Mouse (Mus musculus) lung, postnatal 14 days (tissue): ENCODE data around the gene Trim14.

ENCODE experiments used
- DNase-seq: peaks from one replicate; pipeline ENCODE4 v3.0.0; 2021

Trim14 gene

GRCm38 (mm10) chr4:46562037-46562436, 26.1 kb upstream of the Trim14 start:
- DNase-seq, result no peak

GRCm38 (mm10) chr4:46560069-46560705, 24.2 kb upstream of the Trim14 start:
- no peak for DNase-seq

DNA sequence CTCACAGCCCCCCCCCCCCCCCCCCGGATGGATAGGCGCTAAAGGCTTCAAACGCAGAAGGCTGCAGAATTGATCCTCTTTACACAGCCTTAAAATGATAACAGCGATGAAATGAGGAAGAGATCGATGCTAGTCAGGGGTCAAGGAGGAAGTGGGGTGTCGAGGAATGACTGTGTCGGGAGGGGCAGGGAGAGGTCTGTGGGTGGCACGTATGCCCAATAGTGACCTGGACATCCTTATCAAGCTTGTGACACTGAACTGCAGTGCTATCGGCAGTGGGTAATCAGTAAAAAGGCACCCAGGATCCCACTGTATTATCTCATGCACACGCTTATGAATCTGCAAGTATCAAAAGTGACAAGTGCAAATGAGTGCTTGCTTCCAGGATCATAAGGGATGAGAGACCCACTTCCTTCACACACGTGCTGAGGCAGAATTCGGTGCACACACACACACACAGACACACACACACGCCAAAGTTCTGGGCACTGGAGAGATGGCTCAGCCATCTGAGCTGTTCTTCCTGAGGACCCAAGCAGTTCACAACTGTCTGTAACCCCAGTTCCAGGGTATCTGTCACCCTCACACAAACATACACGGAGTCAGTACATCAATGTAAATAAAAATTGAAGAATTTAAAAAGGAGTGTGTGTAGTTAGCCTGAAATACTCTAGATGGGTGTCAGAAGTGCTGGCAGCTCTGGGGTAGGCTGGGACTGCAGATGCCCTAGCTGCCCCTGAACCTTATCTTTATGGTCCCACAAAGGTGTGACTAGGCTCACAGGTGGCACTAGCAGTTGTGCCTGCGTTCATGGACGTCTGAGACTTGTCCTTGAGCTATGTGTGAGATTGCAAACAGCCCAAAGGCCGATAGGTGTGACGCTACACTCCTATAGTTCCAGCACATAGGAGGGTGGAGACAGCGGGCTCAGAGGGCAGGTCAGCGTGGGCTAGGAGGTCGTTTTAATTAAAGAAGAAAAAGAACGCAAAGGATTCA, 23.0 kb upstream of the Trim14 start:
- DNase-seq, result no peak

DNA sequence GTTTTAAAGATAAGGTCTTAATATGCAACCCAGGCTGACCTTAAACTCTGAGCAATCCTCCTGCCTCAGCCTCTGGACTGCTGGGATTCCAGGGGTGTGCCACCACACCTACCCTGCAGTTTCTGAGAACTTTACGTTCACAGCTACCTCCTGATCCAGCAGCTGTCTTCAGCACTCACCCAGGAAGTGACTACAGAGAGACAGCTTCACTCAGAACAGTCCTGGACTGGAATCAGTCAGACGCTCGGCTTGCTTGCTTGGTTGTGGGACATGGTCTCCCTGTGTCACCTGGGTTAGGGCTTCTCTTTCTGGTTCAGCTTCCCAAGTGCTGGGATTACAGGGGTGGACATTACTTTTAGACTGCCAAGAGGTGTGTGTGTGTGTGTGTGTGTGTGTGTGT, 21.0 kb upstream of the Trim14 start:
- no peak for DNase-seq

- peak; percentile 45 for DNase-seq
These were observed 19.8 kb upstream of the Trim14 start for GRCm38 (mm10) chr4:46555762-46556161.

DNA sequence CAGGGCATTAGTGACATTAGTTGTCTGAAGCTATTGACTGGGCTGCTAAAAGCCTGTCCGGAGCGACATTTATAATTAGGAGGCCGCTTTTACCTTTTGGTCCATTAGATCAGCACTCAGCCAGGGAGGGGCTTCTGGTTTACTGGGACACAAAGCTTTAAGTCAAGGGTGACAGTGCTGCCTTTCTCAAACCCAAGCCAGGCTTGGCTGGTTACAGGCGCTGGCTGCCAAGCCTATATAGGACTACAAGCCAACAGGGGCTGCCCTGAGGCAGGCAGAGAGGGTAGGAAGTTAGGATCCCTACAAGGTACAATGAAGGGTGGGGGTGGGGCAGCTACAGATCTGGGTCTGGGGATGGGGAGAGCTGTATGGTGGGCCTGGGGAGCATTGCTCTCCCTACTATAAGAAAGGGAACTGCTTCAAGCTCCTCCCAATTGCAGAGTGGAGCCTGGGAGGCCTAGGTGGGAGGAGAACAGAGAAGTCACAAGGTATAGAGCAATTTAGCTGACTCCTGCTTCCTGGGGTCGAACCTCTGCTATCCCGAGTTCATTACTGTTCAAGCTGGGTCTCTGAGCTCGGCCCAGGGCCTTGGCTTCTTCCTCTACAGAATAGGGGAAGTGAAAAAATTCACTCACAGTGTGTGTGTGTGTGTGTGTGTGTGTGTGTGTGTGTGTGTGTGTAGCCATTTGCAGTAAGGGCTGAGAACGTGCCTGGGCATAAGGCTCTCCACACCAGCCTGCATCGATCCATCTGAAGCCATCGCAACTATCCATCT, 18.5 kb upstream of the Trim14 start:
- peak; percentile 26 for DNase-seq

DNA sequence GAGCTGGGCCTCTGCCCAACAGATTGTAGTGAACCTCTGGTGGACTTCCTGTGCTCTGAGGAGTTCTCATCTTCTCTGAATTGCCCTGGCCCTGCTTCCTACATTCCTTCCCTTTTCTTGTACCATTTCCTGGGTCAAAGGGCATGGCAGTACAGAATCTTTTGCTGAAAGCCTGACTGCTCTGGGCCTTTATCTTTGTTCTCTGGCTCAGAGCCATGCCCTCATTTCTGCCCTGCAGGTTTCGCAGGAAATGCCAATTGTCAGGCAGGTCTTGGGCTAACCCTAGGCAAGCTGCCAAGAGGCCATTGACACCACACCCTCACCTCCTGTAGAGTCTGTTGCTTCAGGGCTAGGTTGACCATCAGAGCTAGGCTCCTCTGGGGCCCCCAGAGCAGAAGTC, 17.9 kb upstream of the Trim14 start:
- DNase-seq, result peak; percentile 82

GRCm38 (mm10) chr4:46550406-46550805, 14.5 kb upstream of the Trim14 start:
- DNase-seq, result no peak

DNA sequence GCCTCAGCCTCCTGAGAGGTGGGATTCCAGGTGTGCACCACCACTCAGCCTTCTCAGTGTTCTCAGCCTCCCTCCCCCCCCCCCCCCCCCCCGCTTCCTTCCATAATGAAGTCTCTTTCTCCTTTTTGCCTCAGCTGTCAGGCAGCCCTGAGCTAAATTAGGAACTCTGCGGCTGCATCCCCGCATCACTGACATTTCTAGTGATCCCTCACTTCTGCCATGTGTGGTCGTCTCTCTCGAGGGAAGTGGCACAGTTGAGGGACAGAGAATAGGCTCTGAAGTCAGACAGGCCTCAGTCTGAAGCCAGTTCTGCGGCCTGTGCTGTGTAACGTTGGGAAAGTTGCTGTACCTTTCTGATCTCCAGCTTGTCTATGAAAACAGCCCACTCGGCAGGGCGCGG, 14.0 kb upstream of the Trim14 start:
- no peak for DNase-seq

- DNase-seq, result no peak
These were observed 10.8 kb upstream of the Trim14 start for GRCm38 (mm10) chr4:46546709-46547108.

DNA sequence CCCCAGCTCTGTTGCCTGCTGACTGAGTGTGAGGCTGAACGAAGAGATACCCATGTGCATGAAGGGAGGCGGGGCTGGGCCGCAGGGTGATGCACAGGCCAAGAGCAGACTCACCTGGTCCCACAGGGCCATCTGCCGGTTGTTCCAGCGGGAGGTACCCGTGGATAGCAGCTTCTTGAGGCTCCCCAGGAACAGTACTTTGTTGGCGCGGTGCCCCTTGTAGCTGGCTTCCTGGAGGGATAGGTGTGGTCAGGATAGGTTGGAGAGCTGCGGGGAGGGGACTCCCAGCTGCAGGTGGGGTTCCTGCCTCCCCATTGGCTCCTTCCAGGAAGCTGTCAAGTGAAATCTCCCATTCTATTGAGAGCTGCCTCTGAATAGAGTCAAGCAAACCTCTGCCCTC, 9.6 kb upstream of the Trim14 start:
- DNase-seq, result peak; percentile 57

GRCm38 (mm10) chr4:46544313-46544712, 8.4 kb upstream of the Trim14 start:
- DNase-seq, result peak; percentile 36

GRCm38 (mm10) chr4:46543366-46544050, 7.6 kb upstream of the Trim14 start:
- DNase-seq, result no peak

- DNase-seq, result no peak
These were observed 5.8 kb upstream of the Trim14 start for GRCm38 (mm10) chr4:46541707-46542106.

DNA sequence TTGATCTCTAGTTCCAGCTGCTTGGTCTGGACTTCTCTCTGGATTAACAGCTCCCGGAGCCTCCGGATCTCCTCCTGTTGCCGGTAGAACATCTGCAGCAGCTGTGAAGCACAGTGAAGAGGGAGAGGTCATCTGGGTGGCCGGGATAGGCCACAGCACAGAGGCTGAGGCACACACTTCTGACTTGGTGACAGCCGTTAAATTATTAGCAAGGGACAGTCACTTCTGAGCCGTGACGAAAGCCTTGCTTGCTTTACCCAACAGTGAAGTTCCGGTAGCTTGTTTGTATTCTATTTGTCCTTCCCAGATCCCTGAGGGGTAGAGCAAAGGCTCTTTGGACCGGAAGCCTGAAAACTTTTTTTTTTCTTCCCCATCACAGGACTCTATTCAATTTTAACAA, 3.2 kb upstream of the Trim14 start:
- DNase-seq, result no peak

DNA sequence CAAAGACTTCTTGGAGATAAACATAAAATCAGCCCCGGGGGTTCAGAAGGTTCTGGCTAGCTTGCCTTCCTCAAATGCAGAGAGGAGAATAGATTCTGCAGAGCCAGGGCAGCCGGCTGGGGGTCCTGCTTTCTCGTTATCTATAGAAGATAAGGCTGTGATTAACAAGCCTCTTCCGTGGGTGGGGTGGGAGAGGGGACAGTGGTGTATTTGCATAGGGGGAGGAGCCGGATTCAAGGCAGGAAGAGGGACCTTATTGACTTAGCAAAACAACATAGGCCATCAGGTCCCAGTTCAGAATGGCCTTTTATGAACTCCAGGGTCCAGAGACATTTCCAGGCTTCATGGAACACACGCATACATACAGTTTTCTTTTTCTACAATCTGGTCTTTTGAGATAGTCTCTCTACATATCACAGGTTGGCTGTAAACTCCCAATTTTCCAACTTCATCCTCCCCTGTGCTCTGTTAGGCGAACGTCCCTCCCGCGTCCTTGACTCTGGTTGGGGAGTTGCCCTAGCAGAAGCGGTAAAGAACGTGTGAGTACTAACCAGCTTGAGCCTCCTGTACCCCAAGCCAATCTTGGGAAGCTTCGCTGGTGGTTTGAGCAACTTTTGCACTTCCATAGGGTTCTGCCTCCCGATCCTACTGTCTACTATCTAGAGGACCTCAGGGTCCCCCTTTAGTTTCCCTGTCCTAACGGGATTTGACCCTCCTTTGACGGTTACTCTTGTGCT, 679 bp downstream of the Trim14 start:
- DNase-seq, result peak; percentile 21

DNA sequence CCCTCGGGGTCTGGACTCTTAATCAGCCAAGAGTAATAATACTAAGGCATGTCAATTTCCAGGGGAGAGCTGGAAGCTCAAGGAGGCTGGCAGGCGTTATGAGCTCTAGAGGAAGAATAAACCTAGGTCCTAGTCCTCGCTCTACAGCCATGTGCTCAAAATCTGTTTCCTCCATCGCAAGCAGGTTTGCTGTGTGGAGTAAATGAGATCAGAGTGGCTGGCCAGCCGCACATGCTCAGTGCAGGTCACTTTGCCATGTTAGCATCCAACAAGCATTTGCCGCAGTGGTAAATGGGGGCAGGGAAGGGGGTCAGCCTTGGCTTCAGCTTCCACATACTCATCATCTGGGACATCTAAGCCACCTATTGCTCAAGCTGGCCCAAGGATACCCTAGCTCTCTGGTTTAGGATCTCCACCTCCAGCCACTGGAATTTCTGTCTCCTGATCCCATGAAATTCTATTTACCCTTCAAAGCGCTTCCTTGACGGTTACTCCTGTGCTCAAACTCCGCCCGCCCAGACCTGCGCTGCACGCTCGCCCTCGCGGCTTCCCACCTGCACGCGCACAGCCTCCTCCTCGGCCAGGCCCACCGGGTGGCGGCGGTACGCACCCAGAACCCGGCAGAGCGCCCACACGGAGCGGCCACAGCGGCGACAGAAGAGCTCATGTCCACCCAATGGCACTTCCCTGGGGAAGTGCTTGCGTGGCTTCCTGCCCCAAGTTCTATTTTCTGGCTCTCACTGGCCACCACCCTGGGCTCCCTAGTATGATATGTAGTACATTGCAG, 1.8 kb downstream of the Trim14 start:
- DNase-seq, result peak; percentile 32

GRCm38 (mm10) chr4:46532926-46533325, 3.0 kb downstream of the Trim14 start:
- DNase-seq, result no peak

DNA sequence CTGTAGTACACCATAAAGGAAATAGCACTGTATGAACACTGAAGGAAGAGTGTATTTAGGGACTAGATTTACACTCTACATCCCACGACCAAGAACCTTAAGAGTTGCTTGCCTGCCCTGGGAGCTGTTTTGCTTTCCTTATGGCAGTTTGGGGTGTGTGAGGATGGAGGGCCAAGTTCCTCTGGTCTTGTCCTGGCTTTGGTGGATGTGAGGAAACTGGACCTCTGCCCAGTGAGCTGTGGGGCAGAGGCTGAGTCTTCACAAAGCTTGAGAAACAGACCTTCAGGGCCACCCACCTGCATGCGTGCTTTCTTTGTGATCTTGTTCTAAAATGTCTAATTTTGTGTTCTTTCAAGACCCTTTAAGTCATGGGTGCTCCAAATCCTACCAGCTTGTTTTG, 3.4 kb downstream of the Trim14 start:
- DNase-seq, result no peak

- no peak for DNase-seq
These were observed 6.2 kb downstream of the Trim14 start for GRCm38 (mm10) chr4:46529722-46530121.

GRCm38 (mm10) chr4:46527558-46527926, 8.4 kb downstream of the Trim14 start:
- no peak for DNase-seq
